Mouse (Mus musculus): ENCODE data around the gene Fbxo7.

DNA sequence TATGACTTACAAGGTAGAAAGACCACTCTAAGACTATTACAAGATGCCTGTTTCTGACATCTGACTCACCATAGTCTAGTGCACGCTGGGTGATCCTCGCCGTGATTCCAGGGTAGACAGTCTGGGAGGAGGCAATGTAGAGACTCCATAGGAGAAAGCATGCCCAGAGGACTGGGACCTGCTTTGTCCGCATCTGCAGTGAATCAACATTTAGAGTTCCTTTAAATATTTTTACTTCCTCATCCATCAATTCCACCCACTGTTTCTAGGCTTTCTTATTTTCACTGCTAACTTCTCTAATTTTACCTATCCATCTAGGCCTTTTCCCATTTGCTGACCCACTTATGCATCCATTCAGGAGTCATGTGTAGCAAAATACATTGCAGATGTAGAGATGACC is 21.3 kb upstream of the Fbxo7 start:
- TF ChIP-seq CTCF (IDR thresholded peaks at IDR 0.05; ENCODE audit: low read depth) (no peak), EP300 (IDR thresholded peaks at IDR 0.05; ENCODE audit: low read depth) (no peak)
